Mouse (Mus musculus): ENCODE results near the gene Cacna1s. TPM values are rescaled to one million over a fixed set of nuclear protein-coding genes. Genes with fewer than 3 reads are reported as not detected.

The Cacna1s gene
- total RNA-seq (2023), result 0.66 TPM in 1 of 2 replicates, not detected in the other

DNA sequence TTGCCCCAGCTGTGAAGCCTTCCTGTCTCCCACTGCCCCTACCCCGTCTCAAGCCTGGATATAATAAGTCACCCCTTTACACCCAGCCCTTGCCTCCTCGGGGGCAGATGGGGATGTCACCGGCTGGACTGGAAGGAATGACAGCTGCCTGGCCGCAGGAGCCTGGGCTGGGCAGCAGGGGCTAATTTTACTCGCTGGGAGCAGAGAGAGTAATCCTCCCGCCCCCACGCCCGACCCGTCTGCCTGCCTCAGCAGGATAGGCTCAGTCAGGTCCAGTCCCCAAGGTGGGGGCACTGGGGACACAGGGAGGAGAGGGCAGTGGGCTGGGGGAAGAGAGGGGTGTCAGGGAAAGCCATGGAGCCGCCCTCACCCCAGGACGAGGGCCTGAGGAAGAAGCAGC lies at the start of gene Cacna1s:
Gene Cacna1s (plus strand): TSS at position 204 of the 400 bp plus-strand sequence.

DNA sequence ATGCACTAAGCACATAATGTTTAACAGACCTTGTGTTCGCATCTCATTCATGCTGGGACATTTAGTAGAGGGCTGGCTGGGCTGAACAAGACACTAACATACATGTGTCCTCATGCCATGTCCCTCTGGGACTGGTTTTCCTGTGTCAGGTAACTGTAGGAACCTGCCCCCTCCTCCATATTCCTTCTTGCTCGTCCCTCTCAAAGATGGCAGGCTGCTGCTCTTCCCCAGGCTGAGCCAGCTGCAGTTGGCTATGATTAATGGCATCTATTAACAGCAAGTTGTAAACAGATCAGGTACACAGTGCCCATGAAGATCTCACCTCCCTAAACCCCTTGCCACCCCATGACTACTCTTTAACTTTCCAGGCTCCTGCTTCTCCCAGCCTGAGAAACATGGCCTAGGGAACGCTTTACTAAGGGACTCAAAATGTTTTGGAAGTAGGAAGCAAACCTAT lies 46.2 kb upstream of the Cacna1s start, which contains the start of gene Igfn1:
Gene Igfn1 (minus strand): TSS at position 51 of the 457 bp plus-strand sequence.

DNA sequence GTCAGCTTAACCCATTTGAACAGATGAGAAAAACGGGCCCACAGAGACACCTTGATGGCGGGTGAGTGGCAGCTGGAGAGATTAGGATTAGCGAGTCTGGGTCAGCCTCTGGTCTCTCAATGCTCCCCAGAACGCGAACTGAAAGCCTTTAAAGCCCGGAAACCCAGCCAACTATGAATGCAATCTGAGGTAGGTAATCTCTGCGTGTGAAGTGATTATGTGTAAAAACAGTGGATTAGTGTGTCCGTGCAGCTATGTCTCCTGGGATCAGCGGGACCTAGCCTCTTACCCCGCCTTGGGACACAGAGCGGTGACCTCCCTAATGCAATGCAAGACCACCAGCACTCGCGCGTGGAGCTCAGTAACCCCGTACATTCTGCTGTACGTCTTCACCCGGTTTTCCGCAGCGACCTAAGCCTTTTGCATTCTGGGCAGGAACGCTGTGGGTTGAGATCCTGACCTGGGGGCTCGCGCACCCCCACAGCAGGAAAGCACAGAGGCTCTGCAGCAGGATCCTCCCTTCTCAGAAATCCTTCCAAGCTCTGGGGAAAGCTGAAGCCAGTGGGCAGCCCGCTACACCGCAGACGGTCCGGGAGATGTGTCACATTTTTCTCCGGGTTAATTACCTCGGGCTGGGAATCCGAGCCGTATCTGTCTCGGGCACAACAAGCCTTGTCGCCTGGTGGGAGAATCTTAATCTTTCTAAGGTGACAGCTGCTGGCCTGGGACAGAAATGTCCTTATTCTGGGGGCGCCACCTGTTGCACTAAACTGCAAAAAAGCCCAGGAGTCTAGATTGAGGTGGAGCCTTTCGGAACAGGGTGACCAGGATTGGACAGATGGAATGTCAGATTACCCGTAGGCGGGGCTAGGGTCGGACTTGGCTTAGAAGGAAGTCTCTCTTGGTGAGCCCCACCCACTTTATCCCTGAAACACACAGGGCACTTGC lies 45.1 kb upstream of the Cacna1s start, which contains the start of gene Tmem9:
Gene Tmem9 (plus strand): TSS at position 940 of the 948 bp plus-strand sequence.

DNA sequence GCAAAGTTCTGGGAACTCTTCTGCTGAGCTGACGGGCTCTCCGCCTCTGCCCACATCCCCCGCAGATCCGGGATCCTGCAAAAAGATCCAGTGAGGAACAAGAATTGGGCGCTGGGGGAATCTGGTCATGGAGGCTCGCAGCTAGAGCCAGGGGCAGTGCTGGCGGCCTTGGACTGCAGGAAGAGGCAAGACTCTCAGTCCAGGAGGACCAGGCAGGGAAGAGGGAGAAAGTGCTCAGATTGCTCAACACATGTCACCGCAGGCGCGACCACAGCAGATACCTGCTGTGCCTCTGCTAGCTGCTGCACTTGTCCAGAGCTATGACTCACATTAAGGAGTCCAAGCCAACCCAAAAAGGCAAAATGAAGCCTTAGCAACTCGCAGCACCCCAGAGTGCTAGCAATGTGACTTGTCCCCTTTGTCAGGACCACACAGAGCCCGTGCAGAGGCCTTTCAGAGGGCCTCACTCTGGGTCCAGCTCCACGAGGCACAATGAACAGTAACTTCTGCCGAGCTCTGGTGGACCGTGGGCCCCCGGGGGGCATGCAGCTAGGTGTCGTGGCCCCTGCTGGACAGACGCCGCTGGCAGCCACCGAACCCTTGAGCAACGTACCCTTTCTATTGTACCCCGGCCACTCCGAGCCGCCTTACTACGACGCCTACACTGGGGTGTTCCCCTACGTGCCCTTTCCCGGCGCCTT lies 2.1 kb upstream of the Cacna1s start, which contains the start of gene Ascl5:
Gene Ascl5 (plus strand): TSS at position 493 of the 701 bp plus-strand sequence.

DNA sequence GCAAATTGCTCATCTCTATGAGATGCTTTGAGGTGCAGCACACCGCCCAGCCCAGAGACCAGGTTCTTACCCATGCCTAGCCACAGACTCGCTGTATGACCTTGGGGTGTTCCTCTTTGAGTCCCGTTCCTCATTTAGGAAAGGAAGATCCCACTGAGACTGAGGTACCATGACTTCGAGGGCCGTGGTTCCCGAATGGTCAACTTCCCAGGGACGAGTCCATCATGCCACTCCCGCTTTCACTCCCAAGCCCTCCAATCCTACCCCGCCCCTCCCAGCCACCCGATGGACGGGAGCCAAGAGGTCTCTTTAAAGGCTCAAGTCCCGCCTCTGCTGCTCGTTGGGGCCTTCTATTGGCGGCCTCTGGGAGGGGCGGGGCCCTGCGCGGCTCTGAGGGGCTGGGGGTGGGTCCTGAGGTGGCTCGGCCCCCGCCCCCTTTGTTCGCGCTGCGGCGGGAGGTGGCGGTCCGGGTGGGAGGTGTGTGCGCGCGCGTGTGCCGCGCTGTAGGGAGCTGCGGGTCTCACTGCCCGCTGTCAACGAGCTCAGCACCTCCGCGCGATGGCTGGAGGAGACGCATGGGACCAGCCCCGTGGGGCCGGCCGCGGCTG lies 78.5 kb downstream of the Cacna1s start, which contains the start of gene Kif21b:
Gene Kif21b (plus strand): TSS at position 439 of the 608 bp plus-strand sequence.

Other genes starting within 250 kb of the Cacna1s start
- gene Lad1, start 234.2 kb upstream of the Cacna1s start, total RNA-seq (2023), result not detected in 2 replicates
- not detected in 2 replicates for gene Tnnt2, start 216.4 kb upstream of the Cacna1s start, total RNA-seq (2023)
- not detected in 2 replicates for gene Pkp1, start 133.5 kb upstream of the Cacna1s start, total RNA-seq (2023)
- gene Igfn1, start 46.4 kb upstream of the Cacna1s start, total RNA-seq (2023), result not detected in 2 replicates
- gene Tmem9, start 44.6 kb upstream of the Cacna1s start, total RNA-seq (2023), result 2.5 and 2.9 TPM in 2 replicates
- not detected in 2 replicates for gene Ascl5, start 1.9 kb upstream of the Cacna1s start, total RNA-seq (2023)
- 179 and 202 TPM in 2 replicates for gene Kif21b, start 78.6 kb downstream of the Cacna1s start, total RNA-seq (2023)
- gene Mroh3, start 160.1 kb downstream of the Cacna1s start, total RNA-seq (2023), result not detected in 2 replicates
- not detected in 2 replicates for gene Inava, start 181.5 kb downstream of the Cacna1s start, total RNA-seq (2023)
- gene Gpr25, start 208.1 kb downstream of the Cacna1s start, total RNA-seq (2023), result not detected in 2 replicates